9 mouse cellular contexts compared by ENCODE assay signal in the genomic region with DNA sequence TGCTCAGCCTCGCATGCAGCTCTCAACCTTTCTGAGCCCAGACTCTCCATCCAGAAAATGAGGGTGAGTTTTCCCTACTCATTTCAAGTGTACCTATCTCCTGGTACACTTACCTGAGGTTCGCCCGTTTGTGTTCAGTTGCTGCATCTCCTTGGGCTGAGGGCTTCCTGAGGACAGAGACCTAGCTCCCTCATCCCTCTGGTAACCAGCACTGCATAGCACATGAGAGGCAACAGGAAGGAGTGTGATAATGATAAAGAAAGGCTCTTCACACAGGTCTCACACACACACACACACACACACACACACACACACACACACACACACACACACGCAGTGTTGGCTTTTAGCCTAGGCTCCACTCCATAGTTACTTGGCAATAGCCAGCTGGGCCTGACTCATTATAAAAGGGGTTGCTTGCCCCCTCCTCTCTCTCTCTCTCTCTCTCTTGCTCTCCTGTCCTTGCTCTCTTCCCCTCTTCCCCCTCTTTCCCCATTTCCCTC. TPM values are rescaled to one million over a fixed set of nuclear protein-coding genes. Genes with fewer than 3 reads are reported as not detected.
DNase-seq lines count a peak whose midpoint lies in the region; ATAC-seq and TF ChIP-seq lines count a peak whose summit lies in the region.
"Had no signal": no experiment of that assay in that cellular context is flagged by ENCODE, and none has a peak within 500 bp of the region (broad histone marks: within the 10 kb centered on the region; RNA-seq: fewer than 3 reads in every experiment).

No protein-coding gene starts in this region.

- no peak overlapping the region for H3K27ac ChIP-seq in cerebellum, adult 2 months (ENCODE audit: insufficient read depth, low read length)
- 0 out of 2 replicates have a peak overlapping the region, but pooled peaks have one; percentile 24 for H3K27ac ChIP-seq in liver, postnatal 0 days (ENCODE audit: low read depth)
- H3K27ac ChIP-seq in forebrain, embryonic 16.5 days (ENCODE audit: low read length) = peak overlapping the region; percentile 18; the same call in 1 of the 2 replicates

- no peak overlapping the region for H3K9ac ChIP-seq in liver, postnatal 0 days (replicated peaks)
- no peak overlapping the region for H3K9ac ChIP-seq in forebrain, embryonic 16.5 days (replicated peaks; ENCODE audit: low read depth, low read length)

- DNase-seq in cerebellum, postnatal 10 days = peak; percentile 35 to 36
- DNase-seq in cerebellum, adult 2 months = no peak
- no peak for DNase-seq in liver, postnatal 0 days
- no peak for DNase-seq in liver
- DNase-seq in cerebellum, adult 8-10 months = no peak
- no peak for DNase-seq in adrenal gland, adult 2 months

- ATAC-seq in liver, postnatal 0 days = no peak
- ATAC-seq in CD4-positive, CD25-positive, alpha-beta regulatory T cell, adult 4 months = peak; percentile 39
- ATAC-seq in forebrain, embryonic 16.5 days = 0 out of 2 replicates have a peak, but pooled peaks have one; percentile 28

- 29% methylated on average over 4 of the region's 4 CpGs for WGBS in cerebellum, adult 2 months
- 48% methylated on average over 4 of the region's 4 CpGs for WGBS in liver, postnatal 0 days (ENCODE audit: insufficient replicate concordance)
- WGBS in forebrain, embryonic 16.5 days = 47% methylated on average over 4 of the region's 4 CpGs

- H3K9me3 ChIP-seq in liver, postnatal 0 days (ENCODE audit: low read length) = no peaks in the 10 kb centered on the region
- H3K9me3 ChIP-seq in forebrain, embryonic 16.5 days (ENCODE audit: control insufficient read depth, low read length) = no peaks in the 10 kb centered on the region

- no peak overlapping the region for H3K4me3 ChIP-seq in cerebellum, adult 2 months (replicated peaks; ENCODE audit: insufficient read depth, low read depth, low read length)
- H3K4me3 ChIP-seq in liver, postnatal 0 days (ENCODE audit: low read depth, low read length) = no peak overlapping the region
- H3K4me3 ChIP-seq in forebrain, embryonic 16.5 days (replicated peaks; ENCODE audit: low read length) = no peak overlapping the region

- H3K4me2 ChIP-seq in liver, postnatal 0 days (ENCODE audit: low read depth, low read length) = peak overlapping the region; percentile 38; the same call in 1 of the 2 replicates
- H3K4me2 ChIP-seq in forebrain, embryonic 16.5 days (ENCODE audit: low read length) = no peak overlapping the region

- no peak for TF ChIP-seq CTCF in cerebellum, adult 2 months (IDR thresholded peaks at IDR 0.05; ENCODE audit: borderline replicate concordance, insufficient read depth, low read depth, low read length)
- no peak for TF ChIP-seq CTCF in liver, postnatal 0 days (IDR thresholded peaks at IDR 0.05; ENCODE audit: low read depth)

- H3K27me3 ChIP-seq in cerebellum, adult 2 months (ENCODE audit: control insufficient read depth, insufficient read depth, low read length) = no peaks in the 10 kb centered on the region
- no peaks in the 10 kb centered on the region for H3K27me3 ChIP-seq in liver, postnatal 0 days (ENCODE audit: insufficient read depth, low read length)
- H3K27me3 ChIP-seq in forebrain, embryonic 16.5 days (replicated peaks; ENCODE audit: control insufficient read depth, insufficient read depth, low read length) = no peaks in the 10 kb centered on the region

- no peak for TF ChIP-seq POLR2A in cerebellum, adult 2 months (IDR thresholded peaks at IDR 0.05; ENCODE audit: borderline replicate concordance, insufficient read depth, low read length)

- H3K36me3 ChIP-seq in liver, postnatal 0 days (replicated peaks; ENCODE audit: insufficient read depth, low read length) = no peaks in the 10 kb centered on the region
- H3K36me3 ChIP-seq in forebrain, embryonic 16.5 days (ENCODE audit: control insufficient read depth, insufficient read depth) = no peaks in the 10 kb centered on the region

- TF ChIP-seq EP300 in liver, postnatal 0 days (IDR thresholded peaks at IDR 0.05; ENCODE audit: low read depth) = no peak

- peaks cover 6% of the 10 kb centered on the region; the same call in 1 of the 2 replicates for H3K4me1 ChIP-seq in cerebellum, adult 2 months (ENCODE audit: control insufficient read depth, insufficient read depth, low read length)
- peaks cover 10% of the 10 kb centered on the region; the same call in 1 of the 2 replicates for H3K4me1 ChIP-seq in liver, postnatal 0 days (ENCODE audit: insufficient read depth)
- H3K4me1 ChIP-seq in forebrain, embryonic 16.5 days (replicated peaks; ENCODE audit: control insufficient read depth, insufficient read depth, low read length) = peaks cover 15% of the 10 kb centered on the region

RNA-seq across cellular contexts. Expression of gene Spo11, which starts 0.7 kb away (rescaled TPM):
- polyA plus RNA-seq in cerebellum, adult 2 months (2012; rRNA removed) = 0.21 and 0.27 TPM in 2 replicates
- 0.07 and 0.09 TPM in 2 replicates for polyA plus RNA-seq in liver, postnatal 0 days (2015; fragmentation: Nextera tagmentation; extraction: Ambion mirVana)
- polyA plus RNA-seq in CD4-positive, CD25-positive, alpha-beta regulatory T cell, adult 4 months (2017; shearing (Covaris generic)) = 1 to 10 TPM; 3.3 to 3.8 TPM
- 0.68 and 0.75 TPM in 2 replicates for polyA plus RNA-seq in forebrain, embryonic 16.5 days (2015; fragmentation: Nextera tagmentation; extraction: Ambion mirVana)
- total RNA-seq in adrenal gland, adult 2 months (2021) = not detected
- not detected in 2 replicates for polyA plus RNA-seq in adrenal gland, adult 2 months (2012; rRNA removed)
- total RNA-seq: heart, postnatal 10 days had no signal

RNA-seq across cellular contexts. Expression of gene Rae1, which starts 21.7 kb away (rescaled TPM):
- polyA plus RNA-seq in cerebellum, adult 2 months (2012; rRNA removed) = 69.1 and 74.7 TPM in 2 replicates
- 40.0 and 41.5 TPM in 2 replicates for polyA plus RNA-seq in liver, postnatal 0 days (2015; fragmentation: Nextera tagmentation; extraction: Ambion mirVana)
- polyA plus RNA-seq in CD4-positive, CD25-positive, alpha-beta regulatory T cell, adult 4 months (2017; shearing (Covaris generic)) = 10 to 100 TPM; 44.2 to 44.5 TPM
- 156 TPM in 2 replicates for polyA plus RNA-seq in forebrain, embryonic 16.5 days (2015; fragmentation: Nextera tagmentation; extraction: Ambion mirVana)
- 10 to 100 TPM; 61.7 to 68.7 TPM for total RNA-seq in adrenal gland, adult 2 months (2021)
- 93.9 and 123 TPM in 2 replicates for polyA plus RNA-seq in adrenal gland, adult 2 months (2012; rRNA removed)

RNA-seq across cellular contexts. Expression of gene Bmp7, which starts 38.1 kb away (rescaled TPM):
- polyA plus RNA-seq in cerebellum, adult 2 months (2012; rRNA removed) = 3.9 and 6.0 TPM in 2 replicates
- 0.32 and 0.49 TPM in 2 replicates for polyA plus RNA-seq in liver, postnatal 0 days (2015; fragmentation: Nextera tagmentation; extraction: Ambion mirVana)
- polyA plus RNA-seq in CD4-positive, CD25-positive, alpha-beta regulatory T cell, adult 4 months (2017; shearing (Covaris generic)) = 10 to 100 TPM; 11.6 to 18.9 TPM
- 7.4 and 9.7 TPM in 2 replicates for polyA plus RNA-seq in forebrain, embryonic 16.5 days (2015; fragmentation: Nextera tagmentation; extraction: Ambion mirVana)
- total RNA-seq in adrenal gland, adult 2 months (2021) = 10 to 100 TPM; 28.9 to 75.7 TPM
- 90.8 and 96.8 TPM in 2 replicates for polyA plus RNA-seq in adrenal gland, adult 2 months (2012; rRNA removed)

RNA-seq across cellular contexts. Expression of gene Rbm38, which starts 42.1 kb away (rescaled TPM):
- 9.0 and 10.1 TPM in 2 replicates for polyA plus RNA-seq in cerebellum, adult 2 months (2012; rRNA removed)
- polyA plus RNA-seq in liver, postnatal 0 days (2015; fragmentation: Nextera tagmentation; extraction: Ambion mirVana) = 124 and 126 TPM in 2 replicates
- 100 to 1,000 TPM; 154 to 194 TPM for polyA plus RNA-seq in CD4-positive, CD25-positive, alpha-beta regulatory T cell, adult 4 months (2017; shearing (Covaris generic))
- 23.3 and 23.4 TPM in 2 replicates for polyA plus RNA-seq in forebrain, embryonic 16.5 days (2015; fragmentation: Nextera tagmentation; extraction: Ambion mirVana)
- 10 to 100 TPM; 18.4 to 27.2 TPM for total RNA-seq in adrenal gland, adult 2 months (2021)
- polyA plus RNA-seq in adrenal gland, adult 2 months (2012; rRNA removed) = 160 and 174 TPM in 2 replicates

Comparison
In these comparisons a context has a peak if more than half of its experiments do, and no peak if none do; other contexts are left out.
1. DNase-seq: peak in cerebellum, postnatal 10 days (2 of 2); none in cerebellum, adult 2 months (0 of 2), liver, postnatal 0 days (single experiment), liver (single experiment), cerebellum, adult 8-10 months (single experiment) and adrenal gland, adult 2 months (single experiment).